Mouse (Mus musculus) adrenal gland, adult 8-10 months (tissue): ENCODE measurements around the gene Pla2g6. TPM values are rescaled to one million over a fixed set of nuclear protein-coding genes. Genes with fewer than 3 reads are reported as not detected.

Experiments used
- microRNA-seq, 2 experiments: library from miRNA; unstranded; fragments of <30 nt; microRNA quantifications; one replicate each; pipeline ENCODE4 v1.2.0; 2022
- total RNA-seq, 4 experiments: library from RNA; stranded (reverse); gene quantifications; 2 replicates each; pipeline ENCODE4 v1.2.4; 2022

Pla2g6 gene
- total RNA-seq, 4 experiments from 2014 or later, result 27.8 to 36.2 (median 33.1) TPM

Small RNAs within 50 kb of the gene (microRNA-seq; reads per million reads assigned to microRNA genes)
- 0.50 to 3.2 reads per million in 2 experiments for gene Mir1943

Other genes with a start within 250 kb of the Pla2g6 start
- gene Micall1, start 219.5 kb downstream of the Pla2g6 start, total RNA-seq, result 10 to 100 TPM; 40.6 to 88.2 (median 55.8) TPM
- 100 to 1,000 TPM; 120 to 161 (median 139) TPM for gene Polr2f, start 187.4 kb downstream of the Pla2g6 start, total RNA-seq
- 10 to 100 TPM in 2 of 4 experiments, 1 to 10 TPM in 2; 7.0 to 14.8 (median 10.2) TPM for gene 1700088E04Rik, start 187.1 kb downstream of the Pla2g6 start, total RNA-seq
- 1 to 10 TPM; 1.4 to 2.6 (median 2.4) TPM for gene Sox10, start 163.2 kb downstream of the Pla2g6 start, total RNA-seq
- gene Pick1, start 99.2 kb downstream of the Pla2g6 start, total RNA-seq, result 10 to 100 TPM; 18.1 to 38.0 (median 23.4) TPM
- gene Gm49486, start 99.0 kb downstream of the Pla2g6 start, total RNA-seq, result not detected
- not detected for gene Slc16a8, start 73.6 kb downstream of the Pla2g6 start, total RNA-seq
- 1 to 10 TPM in 1 of 4 experiments, under 1 TPM in 1, not detected in 2; 0.35 to 1.6 TPM for gene Baiap2l2, start 42.9 kb downstream of the Pla2g6 start, total RNA-seq
- gene Maff, start 18.2 kb upstream of the Pla2g6 start, total RNA-seq, result 1 to 10 TPM; 5.2 to 6.7 (median 6.1) TPM
- gene Tmem184b, start 75.2 kb upstream of the Pla2g6 start, total RNA-seq, result 10 to 100 TPM; 39.1 to 76.8 (median 65.3) TPM
- gene Csnk1e, start 127.2 kb upstream of the Pla2g6 start, total RNA-seq, result 100 to 1,000 TPM in 2 of 4 experiments, 10 to 100 TPM in 2; 80.4 to 126 (median 97.1) TPM
- gene Kcnj4, start 176.9 kb upstream of the Pla2g6 start, total RNA-seq, result 1 to 10 TPM in 2 of 4 experiments, under 1 TPM in 2; 0.38 to 6.2 (median 2.8) TPM
- gene Kdelr3, start 188.0 kb upstream of the Pla2g6 start, total RNA-seq, result 1 to 10 TPM; 2.1 to 5.3 (median 2.8) TPM
- gene Ddx17, start 218.4 kb upstream of the Pla2g6 start, total RNA-seq, result 100 to 1,000 TPM; 277 to 438 (median 365) TPM